Mouse (Mus musculus) embryonic facial prominence, embryonic 10.5 days (tissue): Measurements from ENCODE around the gene Hsd17b12. TPM values are rescaled to one million over a fixed set of nuclear protein-coding genes. Genes with fewer than 3 reads are reported as not detected.
A peak's percentile ranks its signal among the peaks of the same experiment; 100 is the strongest.

ENCODE experiments used
- DNase-seq: peaks from one replicate; pipeline ENCODE4 v3.0.0-alpha.2; 2017; ENCODE audit warnings: low spot score
- H3K27ac ChIP-seq: fragments of 300-500 bp; sonication (generic); replicated peaks from 2 replicates; pipeline ENCODE4 v1.5.1; 2016; ENCODE audit warnings: mild to moderate bottlenecking
- H3K27me3 ChIP-seq: fragments of 300-500 bp; sonication (generic); replicated peaks from 2 replicates; pipeline ENCODE4 v1.6.1; 2016; ENCODE audit warnings: low read depth, mild to moderate bottlenecking; ENCODE audit not compliant: poor library complexity, severe bottlenecking
- H3K36me3 ChIP-seq: fragments of 300-500 bp; sonication (generic); replicated peaks from 2 replicates; pipeline ENCODE4 v1.6.1; 2016; ENCODE audit warnings: mild to moderate bottlenecking, moderate library complexity
- H3K4me1 ChIP-seq: fragments of 300-500 bp; sonication (generic); 2 replicates; pipeline ENCODE4 v1.6.1; 2016
- H3K4me3 ChIP-seq: fragments of 300-500 bp; sonication (generic); 2 replicates; pipeline ENCODE4 v1.5.1; 2016; ENCODE audit warnings: mild to moderate bottlenecking, moderate library complexity
- H3K9me3 ChIP-seq: fragments of 300-500 bp; sonication (generic); 2 replicates; pipeline ENCODE4 v1.6.1; 2016; ENCODE audit warnings: mild to moderate bottlenecking
- WGBS: fragments of 180-500 bp; shearing (Covaris S2); methylation state at CpG from one replicate; pipeline ENCODE4 v1.1.7; 2016; 5-methylcytosine and 5-hydroxymethylcytosine counted together
- polyA plus RNA-seq: library from polyadenylated mRNA; unstranded; fragments of >200 nt; fragmentation: Nextera tagmentation; extraction: Ambion mirVana; gene quantifications from 2 replicates; pipeline ENCODE4 v1.2.1, GENCODE M21; 2016

Gene Hsd17b12
- polyA plus RNA-seq, 1 experiment from 2014 or later, result 130 TPM

- no peaks in the 10 kb centered on the region for H3K9me3 ChIP-seq
- DNase-seq, result no peak
- 92% methylated on average over 5 of the region's 5 CpGs for WGBS
- no peak overlapping the region for H3K27ac ChIP-seq
- no peaks in the 10 kb centered on the region for H3K27me3 ChIP-seq
- no peaks in the 10 kb centered on the region for H3K4me1 ChIP-seq
- H3K36me3 ChIP-seq, result peaks cover 36% of the 10 kb centered on the region
- H3K4me3 ChIP-seq, result no peak overlapping the region
Observed at GRCm38 (mm10) chr2:94040391-94041125, 117.2 kb downstream of the Hsd17b12 start.

GRCm38 (mm10) chr2:94035428-94036331, 122.1 kb downstream of the Hsd17b12 start:
- peak; percentile 64 for DNase-seq
- WGBS, result 72% methylated on average over 9 of the region's 9 CpGs

GRCm38 (mm10) chr2:94030602-94031001, 127.2 kb downstream of the Hsd17b12 start:
- no peaks in the 10 kb centered on the region for H3K27me3 ChIP-seq
- no peak overlapping the region for H3K27ac ChIP-seq
- no peak for DNase-seq
- no peak overlapping the region for H3K4me3 ChIP-seq
- H3K4me1 ChIP-seq, result no peaks in the 10 kb centered on the region
- peaks cover 45% of the 10 kb centered on the region for H3K36me3 ChIP-seq
- H3K9me3 ChIP-seq, result no peaks in the 10 kb centered on the region

More at GRCm38 (mm10) chr2:94035428-94036331, 122.1 kb downstream of the Hsd17b12 start:
- H3K27me3 ChIP-seq, result no peaks in the 10 kb centered on the region
- no peak overlapping the region for H3K4me3 ChIP-seq
- H3K4me1 ChIP-seq, result no peaks in the 10 kb centered on the region
- no peak overlapping the region for H3K27ac ChIP-seq
- H3K9me3 ChIP-seq, result no peaks in the 10 kb centered on the region
- peaks cover 58% of the 10 kb centered on the region for H3K36me3 ChIP-seq

DNA sequence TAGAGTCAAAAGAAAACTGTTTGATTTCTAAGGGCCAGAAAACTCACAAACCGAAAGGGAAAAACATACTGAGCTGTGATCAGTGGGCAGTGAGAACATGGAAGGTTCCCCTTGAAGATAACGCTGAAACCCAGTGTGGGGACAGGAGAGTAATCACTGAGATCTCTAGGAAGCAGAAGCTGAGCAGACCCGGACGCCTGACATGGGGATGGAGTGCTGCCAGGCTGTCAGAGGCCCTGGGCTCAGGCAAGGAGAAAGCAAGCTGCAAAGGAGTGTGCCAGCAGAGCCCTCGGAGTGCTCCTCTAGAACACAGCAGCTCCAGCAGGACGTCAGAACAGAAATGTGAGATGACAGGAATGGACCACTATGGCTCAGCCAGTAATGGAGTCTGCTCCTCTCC, 133.1 kb downstream of the Hsd17b12 start:
- no peak for DNase-seq
- WGBS, result 55% methylated on average over 6 of the region's 6 CpGs
- H3K27ac ChIP-seq, result no peak overlapping the region
- no peaks in the 10 kb centered on the region for H3K36me3 ChIP-seq
- H3K4me1 ChIP-seq, result peaks cover 8% of the 10 kb centered on the region; the same call in 1 of the 2 replicates
- H3K9me3 ChIP-seq, result no peaks in the 10 kb centered on the region
- no peaks in the 10 kb centered on the region for H3K27me3 ChIP-seq
- no peak overlapping the region for H3K4me3 ChIP-seq

DNA sequence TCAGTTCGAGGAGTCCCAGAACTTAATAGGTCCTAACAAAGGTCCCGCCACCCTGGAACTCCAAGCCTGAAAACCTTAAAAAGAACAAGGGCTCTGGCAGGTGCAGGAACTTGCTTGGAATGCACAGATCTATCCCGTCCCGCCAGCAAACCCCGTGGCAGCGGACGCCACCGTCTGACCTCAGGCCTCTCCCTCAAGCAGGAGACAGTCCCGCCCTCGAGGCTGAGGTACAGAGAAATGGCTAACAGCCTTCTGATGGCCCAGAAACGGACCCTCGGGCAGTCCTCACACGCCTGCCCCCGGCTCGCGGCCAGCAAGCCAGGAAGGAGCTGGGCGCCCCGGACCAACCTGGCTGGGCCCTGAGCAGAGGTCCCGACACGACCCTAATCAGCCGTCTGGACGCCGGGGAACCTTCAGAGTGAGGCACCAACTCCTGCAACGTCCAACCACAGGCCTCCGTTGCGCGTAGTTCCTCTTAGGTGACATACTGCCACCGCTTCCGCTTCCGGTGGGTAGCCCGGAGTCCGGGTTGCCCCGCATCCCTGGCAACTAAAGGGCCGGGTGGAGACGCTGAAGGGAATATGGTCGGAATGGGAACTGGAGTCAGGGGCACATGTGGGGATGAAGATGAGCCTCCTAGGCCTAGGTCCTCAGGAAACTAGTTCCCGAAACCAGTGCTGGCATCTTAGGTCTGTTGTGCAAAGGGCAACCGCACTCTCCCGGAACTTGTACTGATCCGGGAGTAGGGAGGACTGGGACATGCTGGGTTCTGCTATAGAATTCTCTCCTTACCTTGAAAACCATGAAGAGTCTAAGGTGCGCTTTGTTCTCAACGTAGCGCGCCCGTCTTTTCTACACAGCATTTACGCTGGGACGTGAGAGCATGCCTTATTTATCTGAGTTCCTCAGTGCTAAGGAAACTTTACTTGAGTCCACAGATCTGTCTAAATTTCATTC, 147.2 kb downstream of the Hsd17b12 start, which contains the start of gene Alkbh3:
Gene Alkbh3 (minus strand): TSS at position 473 of the 957 bp plus-strand sequence.
- H3K4me3 ChIP-seq, result peak within 1 kb of the TSS; percentile 85
- 5% methylated on average over 47 of the region's 47 CpGs for WGBS
- peaks cover 12% of the 10 kb centered on the region for H3K4me1 ChIP-seq
- peaks cover 29% of the 10 kb centered on the region for H3K36me3 ChIP-seq
- peak within 1 kb of the TSS; percentile 82 for H3K27ac ChIP-seq
- no peaks in the 10 kb centered on the region for H3K27me3 ChIP-seq
- peak; percentile 94 for DNase-seq
- no peaks in the 10 kb centered on the region for H3K9me3 ChIP-seq

- no peak overlapping the region for H3K27ac ChIP-seq
- 7% methylated on average over 2 of the region's 2 CpGs for WGBS
- H3K9me3 ChIP-seq, result no peaks in the 10 kb centered on the region
- no peaks in the 10 kb centered on the region for H3K27me3 ChIP-seq
- peak; percentile 84 for DNase-seq
- H3K4me1 ChIP-seq, result no peaks in the 10 kb centered on the region
- peaks cover 96% of the 10 kb centered on the region for H3K36me3 ChIP-seq
- no peak overlapping the region for H3K4me3 ChIP-seq
Observed at GRCm38 (mm10) chr2:94002331-94002730, 155.4 kb downstream of the Hsd17b12 start.

GRCm38 (mm10) chr2:94001918-94002317, 155.8 kb downstream of the Hsd17b12 start:
- no peaks in the 10 kb centered on the region for H3K9me3 ChIP-seq
- H3K36me3 ChIP-seq, result peaks cover 97% of the 10 kb centered on the region
- WGBS, result 79% methylated on average over 4 of the region's 4 CpGs
- no peak overlapping the region for H3K27ac ChIP-seq
- no peaks in the 10 kb centered on the region for H3K27me3 ChIP-seq
- H3K4me3 ChIP-seq, result no peak overlapping the region
- no peak for DNase-seq
- no peaks in the 10 kb centered on the region for H3K4me1 ChIP-seq

GRCm38 (mm10) chr2:94001411-94001810, 156.4 kb downstream of the Hsd17b12 start:
- no peak overlapping the region for H3K4me3 ChIP-seq
- no peaks in the 10 kb centered on the region for H3K27me3 ChIP-seq
- H3K9me3 ChIP-seq, result no peaks in the 10 kb centered on the region
- WGBS, result 77% methylated on average over 6 of the region's 6 CpGs
- H3K36me3 ChIP-seq, result peaks cover 97% of the 10 kb centered on the region
- no peaks in the 10 kb centered on the region for H3K4me1 ChIP-seq
- DNase-seq, result no peak
- H3K27ac ChIP-seq, result no peak overlapping the region

DNA sequence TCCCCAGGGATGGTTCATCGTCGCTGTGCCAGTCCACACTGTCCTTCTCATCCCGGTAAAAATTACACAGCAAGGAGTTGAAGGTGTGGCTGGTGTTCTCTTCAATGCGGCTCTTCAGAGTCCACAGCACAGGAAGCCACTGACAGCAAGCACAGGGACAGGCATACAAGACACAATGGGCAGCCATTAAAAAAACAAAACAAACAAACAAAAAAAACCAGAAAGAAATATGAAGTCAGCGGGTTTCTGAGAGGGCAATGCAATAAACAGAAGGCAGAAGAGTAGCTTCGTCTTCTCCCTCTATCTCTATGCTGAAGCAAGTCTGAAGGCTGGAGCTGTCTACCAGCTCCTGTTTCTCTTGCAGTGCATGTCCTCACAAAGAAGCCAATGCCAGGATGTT, 161.5 kb downstream of the Hsd17b12 start, which contains the start of gene Gm27027:
Gene Gm27027 (minus strand): TSS at position 101 of the 400 bp plus-strand sequence.
- H3K4me1 ChIP-seq, result peaks cover 21% of the 10 kb centered on the region
- H3K27ac ChIP-seq, result no peak within 1 kb of the TSS
- H3K4me3 ChIP-seq, result no peak within 1 kb of the TSS
- H3K9me3 ChIP-seq, result no peaks in the 10 kb centered on the region
- no peak for DNase-seq
- no peaks in the 10 kb centered on the region for H3K27me3 ChIP-seq
- WGBS, result 95% methylated on average over 6 of the region's 6 CpGs
- H3K36me3 ChIP-seq, result peaks cover 89% of the 10 kb centered on the region

DNA sequence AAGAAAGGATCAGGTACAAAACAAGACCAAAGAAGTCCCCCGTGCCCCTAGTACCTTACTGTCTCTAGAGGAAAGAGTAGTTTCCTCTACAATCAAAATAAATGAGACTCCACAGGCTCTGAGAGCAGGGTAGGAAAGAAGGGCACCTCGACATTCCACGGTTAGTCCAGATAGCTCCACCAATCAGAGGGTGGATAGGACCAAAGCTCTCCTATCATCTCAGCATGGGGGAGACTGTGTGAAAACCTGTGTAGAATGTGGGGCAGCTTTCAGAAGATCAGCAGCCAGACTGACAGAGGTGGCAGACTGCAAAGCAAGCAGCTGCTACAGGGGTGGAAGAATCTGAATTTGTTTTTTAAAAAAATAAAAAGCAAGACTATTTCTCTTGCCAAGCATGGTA, 165.0 kb downstream of the Hsd17b12 start:
- Histone ChIP-seq H3K36me3 (peaks cover 91% of the 10 kb centered on the region), H3K27me3 (no peaks in the 10 kb centered on the region), H3K27ac (peak overlapping the region; percentile 30; the same call in 1 of the 2 replicates), H3K4me1 (peaks cover 22% of the 10 kb centered on the region), H3K9me3 (no peaks in the 10 kb centered on the region), H3K4me3 (no peak overlapping the region)
- 51% methylated on average over 3 of the region's 3 CpGs for WGBS
- no peak for DNase-seq

DNA sequence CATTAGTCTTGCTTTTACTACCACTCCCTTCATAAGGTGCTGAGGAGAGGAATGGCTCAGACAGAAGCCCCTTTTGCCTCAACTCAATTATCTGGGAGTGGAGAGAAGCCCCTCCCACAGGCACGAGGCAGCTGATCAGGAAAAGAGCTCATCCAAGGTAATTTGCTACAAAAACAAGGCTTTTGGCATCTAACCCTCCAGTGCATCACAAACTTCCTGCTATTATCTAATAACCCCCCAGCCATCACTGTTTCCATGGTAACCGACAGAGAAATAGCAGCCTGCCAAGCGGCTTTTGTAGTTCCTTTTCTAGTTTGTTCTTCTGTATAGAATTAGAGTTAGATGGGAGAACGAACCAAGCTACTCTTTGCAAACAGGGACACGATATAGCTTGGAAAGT, 165.5 kb downstream of the Hsd17b12 start:
- H3K4me1 ChIP-seq, result peaks cover 22% of the 10 kb centered on the region
- H3K9me3 ChIP-seq, result no peaks in the 10 kb centered on the region
- peaks cover 92% of the 10 kb centered on the region for H3K36me3 ChIP-seq
- WGBS, result 41% methylated on average over 5 of the region's 5 CpGs
- H3K4me3 ChIP-seq, result no peak overlapping the region
- no peaks in the 10 kb centered on the region for H3K27me3 ChIP-seq
- no peak overlapping the region for H3K27ac ChIP-seq
- DNase-seq, result peak; percentile 19

GRCm38 (mm10) chr2:93991336-93991735, 166.4 kb downstream of the Hsd17b12 start:
- Histone ChIP-seq H3K9me3 (no peaks in the 10 kb centered on the region), H3K4me1 (peaks cover 22% of the 10 kb centered on the region), H3K27me3 (no peaks in the 10 kb centered on the region), H3K36me3 (peaks cover 92% of the 10 kb centered on the region), H3K4me3 (no peak overlapping the region), H3K27ac (no peak overlapping the region)
- 75% methylated on average over 3 of the region's 3 CpGs for WGBS
- DNase-seq, result no peak
